Mouse (Mus musculus) liver, embryonic 14.5 days (tissue): ENCODE results near the gene Shank2.

Experiments
- CTCF ChIP-seq: IDR thresholded peaks from 2 replicates; pipeline ENCODE4 v1.5.1; 2016; ENCODE audit warnings: antibody characterized with exemption, low read depth, control low read depth
- EP300 ChIP-seq: IDR thresholded peaks from 2 replicates; pipeline ENCODE4 v1.6.1; 2016; ENCODE audit warnings: antibody characterized with exemption, low read depth

GRCm38 (mm10) chr7:144420552-144420951 is 418.8 kb downstream of the Shank2 start:
- TF ChIP-seq CTCF (no peak), EP300 (no peak)
